Mouse (Mus musculus) 3T3-L1 (cell line): ENCODE data around the gene Atp6v0a1.

Experiments
- DNase-seq: peaks from one replicate; pipeline ENCODE4 v3.0.0-alpha.2; 2015; ENCODE audit warnings: low read depth, low spot score

The Atp6v0a1 gene

GRCm38 (mm10) chr11:100981236-100981635, 28.0 kb upstream of the Atp6v0a1 start:
- no peak for DNase-seq

GRCm38 (mm10) chr11:100982087-100982486, 27.2 kb upstream of the Atp6v0a1 start:
- no peak for DNase-seq

- peak; percentile 85 for DNase-seq
Measured at GRCm38 (mm10) chr11:100983125-100983777, 26.0 kb upstream of the Atp6v0a1 start.

- no peak for DNase-seq
Measured at GRCm38 (mm10) chr11:100983778-100984131, 25.5 kb upstream of the Atp6v0a1 start.

GRCm38 (mm10) chr11:100985607-100986006, 23.6 kb upstream of the Atp6v0a1 start:
- no peak for DNase-seq

- no peak for DNase-seq
Measured at GRCm38 (mm10) chr11:100988674-100989073, 20.6 kb upstream of the Atp6v0a1 start.

- no peak for DNase-seq
Measured at GRCm38 (mm10) chr11:100989666-100990065, 19.6 kb upstream of the Atp6v0a1 start.

- no peak for DNase-seq
Measured at GRCm38 (mm10) chr11:100991027-100991534, 18.2 kb upstream of the Atp6v0a1 start.

- DNase-seq, result no peak
Measured at GRCm38 (mm10) chr11:100993437-100993836, 15.8 kb upstream of the Atp6v0a1 start.

- no peak for DNase-seq
Measured at GRCm38 (mm10) chr11:100994233-100994632, 15.0 kb upstream of the Atp6v0a1 start.

GRCm38 (mm10) chr11:100994655-100995054, 14.6 kb upstream of the Atp6v0a1 start:
- no peak for DNase-seq

- peak; percentile 36 for DNase-seq
Measured at GRCm38 (mm10) chr11:100996501-100996900, 12.8 kb upstream of the Atp6v0a1 start.

GRCm38 (mm10) chr11:100998836-100999235, 10.4 kb upstream of the Atp6v0a1 start:
- DNase-seq, result no peak

- DNase-seq, result no peak
Measured at GRCm38 (mm10) chr11:100999254-100999653, 10.0 kb upstream of the Atp6v0a1 start.

GRCm38 (mm10) chr11:101001875-101002552, 7.2 kb upstream of the Atp6v0a1 start:
- peak; percentile 52 for DNase-seq

- peak; percentile 92 for DNase-seq
Measured at GRCm38 (mm10) chr11:101003025-101003685, 6.1 kb upstream of the Atp6v0a1 start.

- DNase-seq, result peak; percentile 86
Measured at GRCm38 (mm10) chr11:101008206-101009045, 826 bp upstream of the Atp6v0a1 start.

GRCm38 (mm10) chr11:101009888-101010784, 884 bp downstream of the Atp6v0a1 start:
- DNase-seq, result peak; percentile 62

- no peak for DNase-seq
Measured at GRCm38 (mm10) chr11:101011641-101012040, 2.4 kb downstream of the Atp6v0a1 start.

GRCm38 (mm10) chr11:101023371-101023770, 14.1 kb downstream of the Atp6v0a1 start:
- DNase-seq, result no peak

GRCm38 (mm10) chr11:101024001-101024400, 14.7 kb downstream of the Atp6v0a1 start:
- DNase-seq, result no peak
